Mouse (Mus musculus) yolk sac, embryonic 10.5 days (tissue): ENCODE measurements at regions not wholly inside any gene's neighbourhood (a gene's known extent, or its start where the extent isn't known, plus 50 kb on each side); places are given as distances from the start of the nearest gene placed in this dataset.

Experiments
- DNase-seq: peaks from one replicate; pipeline ENCODE4 v3.0.0-alpha.2; 2017; ENCODE audit warnings: low spot score

- DNase-seq = no peak
These were observed 167.7 kb upstream of the Ccdc122 start for GRCm38 (mm10) chr14:76868831-76869230.

- no peak for DNase-seq
These were observed 168.4 kb upstream of the Ccdc122 start for GRCm38 (mm10) chr14:76868131-76868530.

GRCm38 (mm10) chr14:76864664-76865063 is 171.9 kb upstream of the Ccdc122 start:
- DNase-seq = no peak

DNA sequence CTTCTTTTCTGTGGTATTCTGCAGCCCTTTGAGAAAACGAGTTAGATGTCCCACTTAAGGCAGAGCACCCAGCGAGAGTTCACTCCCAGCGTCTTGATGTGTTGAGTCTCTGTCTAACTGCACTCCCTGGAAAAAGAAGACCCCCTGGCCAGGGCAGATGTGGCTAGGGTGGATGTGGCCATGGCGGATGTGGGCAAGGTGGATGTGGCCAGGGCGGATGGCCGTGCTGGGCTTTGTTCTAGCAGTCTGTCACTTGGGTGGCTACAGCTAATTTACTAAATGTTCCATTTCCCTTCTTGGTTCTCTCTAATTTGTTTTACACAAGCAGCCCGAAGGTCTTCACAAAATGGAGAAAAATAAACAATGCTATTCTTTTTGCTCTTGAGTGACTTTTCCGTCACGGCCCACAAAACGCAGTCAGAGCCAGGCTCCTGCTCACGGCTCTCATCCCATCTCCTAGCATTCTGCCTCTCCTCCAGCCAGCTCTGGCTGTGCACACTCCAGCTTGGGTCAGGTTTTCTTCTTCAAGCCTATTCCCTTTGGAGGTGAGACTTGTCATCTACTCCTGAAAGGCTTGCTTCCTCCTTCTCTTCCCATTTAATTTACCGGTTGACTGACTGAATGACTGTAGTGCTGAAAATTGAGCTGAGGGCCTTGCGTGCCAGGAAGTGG is 173.4 kb upstream of the Ccdc122 start:
- no peak for DNase-seq

- no peak for DNase-seq
These were observed 178.2 kb upstream of the Ccdc122 start for GRCm38 (mm10) chr14:76858396-76858795.

GRCm38 (mm10) chr14:76857196-76857773 is 179.3 kb upstream of the Ccdc122 start:
- DNase-seq = no peak

- DNase-seq = peak; percentile 11
These were observed 180.0 kb upstream of the Ccdc122 start for GRCm38 (mm10) chr14:76856591-76856990.

DNA sequence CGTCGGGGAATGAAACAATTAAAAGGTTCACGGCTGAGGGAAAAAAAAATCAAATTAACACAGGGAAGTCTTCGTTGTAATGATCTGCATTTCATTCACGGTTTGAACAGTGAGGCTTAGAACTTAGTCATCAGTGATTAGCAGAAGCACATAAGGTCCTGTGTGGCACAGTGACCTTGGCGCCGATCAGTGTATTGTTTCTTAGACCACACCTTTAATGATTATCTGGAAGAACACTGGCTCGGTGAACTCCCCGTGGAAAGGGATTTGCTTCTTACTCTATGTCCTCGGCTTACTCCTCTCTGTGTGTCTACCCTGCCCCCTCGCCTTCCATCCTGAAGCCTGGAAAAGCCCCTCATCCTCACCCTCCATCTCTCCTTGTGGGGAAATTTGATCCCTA is 181.6 kb upstream of the Ccdc122 start:
- DNase-seq = no peak

GRCm38 (mm10) chr14:76851473-76852214 is 184.9 kb upstream of the Ccdc122 start:
- DNase-seq = peak; percentile 54

GRCm38 (mm10) chr14:76850641-76851040 is 185.9 kb upstream of the Ccdc122 start:
- DNase-seq = no peak

DNA sequence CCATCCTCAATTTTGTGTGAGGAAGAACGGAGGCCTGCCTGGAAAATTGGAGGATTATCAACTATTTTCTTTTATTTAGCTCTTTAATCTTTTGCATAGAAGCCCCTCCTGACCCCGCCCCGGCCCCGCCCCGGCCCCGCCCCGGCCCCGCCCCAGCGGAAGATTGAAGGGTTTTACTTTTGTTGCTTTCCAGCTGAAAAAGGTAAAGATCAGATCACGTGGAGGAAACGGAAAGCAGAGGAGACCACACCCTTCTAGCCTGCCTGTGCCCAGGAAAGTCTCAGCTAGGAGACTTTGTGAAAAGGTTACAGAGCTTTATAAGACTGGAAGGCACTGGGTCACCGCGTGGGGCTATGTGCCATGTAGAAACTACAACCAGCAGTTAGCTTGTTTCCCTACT is 186.5 kb upstream of the Ccdc122 start:
- no peak for DNase-seq

- DNase-seq = no peak
These were observed 186.9 kb upstream of the Ccdc122 start for GRCm38 (mm10) chr14:76849636-76850035.

GRCm38 (mm10) chr14:76849071-76849470 is 187.5 kb upstream of the Ccdc122 start:
- DNase-seq = no peak

DNA sequence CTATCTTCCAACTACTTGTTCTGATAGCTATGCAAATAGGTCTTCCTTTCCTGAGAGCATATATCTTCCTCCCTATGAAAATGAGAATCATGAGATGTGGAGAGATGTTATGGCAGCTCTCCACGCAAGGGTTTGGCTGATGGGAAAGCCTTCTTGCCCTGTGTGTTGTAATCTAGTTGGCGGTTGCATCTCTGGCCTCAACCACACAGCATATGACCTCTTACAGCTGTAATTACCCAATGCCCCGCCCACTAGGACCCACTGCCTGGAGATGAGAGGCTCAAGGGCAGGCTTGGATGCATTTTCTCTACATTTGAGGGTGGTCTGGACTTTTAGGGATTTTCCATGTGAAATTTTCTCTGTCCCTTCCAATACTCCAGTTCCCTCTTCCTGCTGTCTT is 190.9 kb upstream of the Ccdc122 start:
- no peak for DNase-seq

DNA sequence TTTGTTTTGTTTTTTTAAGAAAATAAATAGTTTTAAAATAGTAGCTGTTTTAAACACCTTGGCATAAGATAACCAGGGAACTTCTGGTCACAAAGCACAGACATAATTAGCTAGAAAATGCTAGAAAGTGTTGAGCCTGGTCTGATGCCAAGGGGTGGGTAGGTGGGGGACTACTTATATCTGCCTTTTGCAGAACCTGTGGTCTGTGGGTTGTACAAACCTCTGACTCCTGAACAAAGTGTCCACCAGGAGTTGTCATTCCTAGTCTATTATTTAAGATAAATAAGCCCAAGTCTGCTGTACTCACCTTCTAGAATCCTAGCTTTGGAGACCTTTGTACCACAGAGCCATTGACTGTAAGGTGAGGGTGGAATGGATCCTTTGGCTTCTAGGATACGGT is 191.9 kb upstream of the Ccdc122 start:
- no peak for DNase-seq

GRCm38 (mm10) chr14:76837583-76838220 is 198.9 kb upstream of the Ccdc122 start:
- peak; percentile 77 for DNase-seq

DNA sequence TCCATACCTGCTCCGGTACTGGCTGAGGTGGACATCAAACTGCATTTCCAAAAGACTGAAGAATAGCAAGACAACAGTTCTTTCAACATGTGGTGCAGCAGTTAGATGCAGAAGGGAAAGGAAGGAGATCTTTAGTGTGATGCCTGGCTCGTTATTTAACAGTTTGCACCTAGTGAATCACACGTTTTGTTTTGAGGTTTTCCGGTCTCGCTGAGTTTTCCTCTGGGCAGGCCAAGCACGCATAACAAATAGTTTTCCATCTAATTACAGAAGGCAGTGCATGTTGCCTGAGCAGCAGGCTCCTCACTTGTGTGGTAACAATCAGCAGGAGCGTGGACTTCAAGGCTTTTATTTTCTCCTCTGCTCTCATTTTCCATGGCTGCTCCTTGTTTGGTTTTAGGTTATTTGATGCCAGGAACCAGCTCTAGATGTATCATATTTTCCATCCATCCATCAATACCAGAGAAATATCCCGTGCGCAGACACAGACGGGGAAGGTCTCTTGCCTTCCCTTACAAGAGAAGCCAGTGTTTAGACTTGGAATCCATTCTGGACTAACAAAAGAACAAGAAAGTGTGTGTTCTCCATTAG is 199.6 kb upstream of the Ccdc122 start:
- no peak for DNase-seq

- DNase-seq = no peak
These were observed 200.3 kb upstream of the Ccdc122 start for GRCm38 (mm10) chr14:76836271-76836670.

DNA sequence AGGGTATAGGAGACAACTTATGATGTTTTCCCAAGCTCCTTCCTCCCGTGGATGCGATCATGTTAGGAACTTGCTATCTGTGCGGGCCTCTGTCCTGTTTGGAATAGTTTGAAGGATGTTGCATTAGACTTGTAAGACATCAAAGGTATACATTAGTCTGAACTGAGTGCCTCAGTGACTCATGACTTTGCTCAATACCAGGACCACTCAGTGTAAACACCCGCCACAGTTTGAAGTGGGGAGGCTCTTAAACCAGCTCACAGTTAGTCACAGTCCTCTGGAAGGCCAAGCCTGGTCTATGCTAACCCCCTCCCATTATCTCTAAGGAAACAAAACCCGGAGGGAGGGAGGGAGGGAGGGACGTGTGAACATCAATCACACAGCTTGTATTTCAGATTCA is 202.5 kb upstream of the Ccdc122 start:
- DNase-seq = no peak

DNA sequence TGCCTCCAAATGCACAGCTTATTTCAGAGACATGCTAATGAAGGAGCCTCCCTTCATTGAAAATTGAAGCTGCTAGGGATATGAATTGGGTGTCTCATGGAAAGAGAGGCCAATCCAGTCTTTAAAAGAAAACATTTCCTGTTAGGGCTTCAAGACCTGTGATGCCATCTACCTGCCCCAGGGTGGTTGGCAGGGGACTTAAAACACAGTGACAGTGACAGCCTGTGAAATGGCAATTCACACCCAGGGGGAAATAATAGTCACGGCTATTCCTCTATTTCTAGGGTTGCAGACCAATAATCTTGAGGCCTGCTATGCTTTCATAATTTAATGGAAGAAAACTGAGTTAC is 207.4 kb upstream of the Ccdc122 start:
- DNase-seq = no peak

- peak; percentile 51 for DNase-seq
These were observed 208.0 kb upstream of the Ccdc122 start for GRCm38 (mm10) chr14:76828453-76829160.

DNA sequence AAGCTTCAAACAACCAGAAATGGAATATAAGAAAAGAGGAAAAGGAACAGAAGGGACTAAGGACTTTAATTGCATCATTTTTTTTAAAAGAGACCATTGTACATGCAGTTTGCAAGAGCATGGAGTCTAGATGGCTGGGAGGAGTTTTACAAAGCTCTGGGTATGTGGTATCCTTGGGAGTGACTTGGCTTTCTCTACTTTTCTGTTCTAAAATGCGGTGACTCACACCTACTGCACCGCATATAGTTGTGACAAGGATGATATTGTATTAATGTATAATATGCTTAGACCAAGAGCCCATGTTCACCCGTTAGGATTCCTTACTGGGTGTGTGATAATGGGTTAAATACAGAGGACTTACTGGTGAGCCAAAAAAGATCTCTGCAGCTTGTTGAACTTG is 212.5 kb upstream of the Ccdc122 start:
- no peak for DNase-seq
